Mouse (Mus musculus): ENCODE results near the gene Map2.

DNA sequence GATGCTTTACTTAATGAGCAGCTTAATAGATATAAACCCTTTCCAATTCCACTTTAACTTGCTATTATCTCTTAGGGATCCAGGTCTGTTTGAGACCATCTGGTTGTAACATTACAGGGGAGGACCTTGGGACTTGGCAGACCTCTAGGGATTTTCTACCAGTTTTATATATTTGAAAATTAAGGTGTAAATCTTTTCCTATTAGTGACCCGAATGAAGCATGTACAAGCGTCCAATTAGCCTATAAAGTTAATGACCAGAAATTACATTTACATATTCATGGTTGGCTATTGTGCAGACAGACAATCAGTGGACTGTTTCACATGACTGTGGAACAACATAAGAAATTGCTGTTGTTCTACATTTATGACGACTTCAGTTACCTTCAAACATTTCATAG, 88.1 kb downstream of the Map2 start:
- TF ChIP-seq CTCF (IDR thresholded peaks at IDR 0.05; ENCODE audit: insufficient read depth, low read depth, low read length) (no peak), POLR2A (IDR thresholded peaks at IDR 0.05; ENCODE audit: insufficient read depth, low read depth, low read length) (no peak)
